Comparison of ENCODE assay signal across 8 mouse cellular contexts in the genomic region with DNA sequence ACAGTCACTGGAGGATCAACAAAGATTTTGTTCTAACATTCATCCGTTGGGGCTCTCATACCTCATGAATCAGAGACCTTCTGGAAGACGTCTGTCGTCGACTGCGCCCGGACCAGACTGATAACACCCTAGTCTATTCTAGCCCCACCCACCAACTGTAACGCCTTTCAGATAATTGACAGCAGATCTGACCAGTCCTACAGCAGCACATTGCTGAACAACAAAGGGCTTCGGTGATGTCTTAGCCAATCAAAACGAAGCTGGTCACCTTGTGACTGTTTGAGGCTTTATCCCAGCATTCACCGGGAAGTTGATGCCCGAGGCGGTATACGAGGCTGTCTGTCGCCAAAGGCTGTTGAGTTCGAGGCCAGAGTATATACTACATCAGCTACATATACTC. TPM values are rescaled to one million over a fixed set of nuclear protein-coding genes. Genes with fewer than 3 reads are reported as not detected.
DNase-seq lines count a peak whose midpoint lies in the region; ATAC-seq and TF ChIP-seq lines count a peak whose summit lies in the region.

A gene (minus strand): TSS at position 119 of the 400 bp plus-strand sequence.

- intact Hi-C loops in heart, adult 2 months (cut with DNase I), result no loop called here

- no peak within 1 kb of the TSS for H3K9ac ChIP-seq in kidney, embryonic 16.5 days (replicated peaks; ENCODE audit: low read length)
- H3K9ac ChIP-seq in heart, adult 2 months (ENCODE audit: low read depth, low read length), result no peak within 1 kb of the TSS
- no peak within 1 kb of the TSS for H3K9ac ChIP-seq in midbrain, embryonic 12.5 days (replicated peaks)

- no peak for TF ChIP-seq CTCF in bone marrow, adult 2 months (IDR thresholded peaks at IDR 0.05; ENCODE audit: control insufficient read depth, insufficient read depth, low read length)
- no peak for TF ChIP-seq CTCF in heart, adult 2 months (IDR thresholded peaks at IDR 0.05)

- no peaks in the 10 kb centered on the region for H3K36me3 ChIP-seq in kidney, embryonic 16.5 days (ENCODE audit: insufficient read depth, low read length)
- no peaks in the 10 kb centered on the region for H3K36me3 ChIP-seq in heart, adult 2 months (ENCODE audit: control insufficient read depth, insufficient read depth, low read length)
- no peaks in the 10 kb centered on the region for H3K36me3 ChIP-seq in midbrain, embryonic 12.5 days

- H3K9me3 ChIP-seq in kidney, embryonic 16.5 days (ENCODE audit: low read length), result no peaks in the 10 kb centered on the region
- H3K9me3 ChIP-seq in midbrain, embryonic 12.5 days, result no peaks in the 10 kb centered on the region

- no peak within 1 kb of the TSS for H3K4me3 ChIP-seq in kidney, embryonic 16.5 days (ENCODE audit: low read length)
- H3K4me3 ChIP-seq in bone marrow, adult 2 months (replicated peaks; ENCODE audit: control insufficient read depth, low read depth, low read length), result no peak within 1 kb of the TSS
- no peak within 1 kb of the TSS for H3K4me3 ChIP-seq in heart, adult 2 months
- H3K4me3 ChIP-seq in midbrain, embryonic 12.5 days, result no peak within 1 kb of the TSS

- H3K79me2 ChIP-seq in heart, adult 2 months (replicated peaks; ENCODE audit: control insufficient read depth, insufficient read depth, low read length), result no peaks in the 10 kb centered on the region

- no peak for TF ChIP-seq POLR2A in bone marrow, adult 2 months (IDR thresholded peaks at IDR 0.05; ENCODE audit: borderline replicate concordance, control insufficient read depth, low read depth, low read length)
- peak; percentile 67 for TF ChIP-seq POLR2A in heart, adult 2 months (IDR thresholded peaks at IDR 0.05; ENCODE audit: insufficient read depth, low read depth, low read length)

- H3K4me2 ChIP-seq in kidney, embryonic 16.5 days (replicated peaks; ENCODE audit: low read depth, low read length), result no peak within 1 kb of the TSS
- H3K4me2 ChIP-seq in midbrain, embryonic 12.5 days (replicated peaks), result no peak within 1 kb of the TSS

- 86% methylated on average over 15 of the region's 15 CpGs for WGBS in kidney, embryonic 16.5 days
- 78% methylated on average over 15 of the region's 15 CpGs for WGBS in bone marrow, adult 2 months
- WGBS in heart, adult 2 months, result 63% methylated on average over 15 of the region's 15 CpGs
- WGBS in midbrain, embryonic 12.5 days, result 92% methylated on average over 15 of the region's 15 CpGs

- DNase-seq in kidney, postnatal 36 days, result no peak
- peak; percentile 28 to 37 for DNase-seq in heart, adult 2 months
- DNase-seq in layer of hippocampus, postnatal 10 days (ENCODE audit: low spot score in 2 of 2), result no peak
- DNase-seq in retina, embryonic 14.5 days (ENCODE audit: low spot score), result no peak
- DNase-seq in cerebellum, postnatal 10 days, result no peak

- H3K4me1 ChIP-seq in kidney, embryonic 16.5 days (ENCODE audit: insufficient read depth, low read length), result no peaks in the 10 kb centered on the region
- H3K4me1 ChIP-seq in bone marrow, adult 2 months (ENCODE audit: control insufficient read depth, insufficient read depth, low read length), result no peaks in the 10 kb centered on the region
- H3K4me1 ChIP-seq in heart, adult 2 months (ENCODE audit: control insufficient read depth, insufficient read depth, low read length), result no peaks in the 10 kb centered on the region
- no peaks in the 10 kb centered on the region for H3K4me1 ChIP-seq in midbrain, embryonic 12.5 days

- no peak for ATAC-seq in kidney, embryonic 16.5 days (ENCODE audit: low FRiP score, low TSS enrichment)
- no peak for ATAC-seq in midbrain, embryonic 12.5 days (ENCODE audit: low FRiP score, low read depth)

- no peak for TF ChIP-seq EP300 in heart, adult 2 months (IDR thresholded peaks at IDR 0.05; ENCODE audit: insufficient read depth, low read depth, low read length)

- no peak within 1 kb of the TSS for H3K27ac ChIP-seq in kidney, embryonic 16.5 days (ENCODE audit: low read length)
- no peak within 1 kb of the TSS for H3K27ac ChIP-seq in bone marrow, adult 2 months (ENCODE audit: control insufficient read depth, insufficient read depth, low read depth, low read length, poor library complexity)
- no peak within 1 kb of the TSS for H3K27ac ChIP-seq in heart, adult 2 months
- no peak within 1 kb of the TSS for H3K27ac ChIP-seq in midbrain, embryonic 12.5 days (replicated peaks)

- H3K27me3 ChIP-seq in kidney, embryonic 16.5 days (ENCODE audit: insufficient read depth, low read length), result no peaks in the 10 kb centered on the region
- no peaks in the 10 kb centered on the region for H3K27me3 ChIP-seq in heart, adult 2 months (ENCODE audit: control insufficient read depth, insufficient read depth, low read length)
- no peaks in the 10 kb centered on the region for H3K27me3 ChIP-seq in midbrain, embryonic 12.5 days

RNA-seq across cellular contexts. Expression of the gene that starts here (rescaled TPM):
- 29.1 and 31.3 TPM in 2 replicates for polyA plus RNA-seq in kidney, embryonic 16.5 days (2015; fragmentation: Nextera tagmentation; extraction: Ambion mirVana)
- polyA plus RNA-seq in bone marrow, adult 2 months (2011; ENCODE audit: insufficient read depth, insufficient read length, low replicate concordance, missing spikeins), result 4.7 and 26.5 TPM in 2 replicates
- 10 to 100 TPM; 11.0 to 12.8 TPM for total RNA-seq in heart, adult 2 months (2021)
- polyA plus RNA-seq in heart, adult 2 months (2012; rRNA removed), result 3.1 and 4.7 TPM in 2 replicates
- 10 to 100 TPM; 40.1 to 42.0 TPM for total RNA-seq in layer of hippocampus, postnatal 10 days (2021)
- polyA plus RNA-seq in midbrain, embryonic 12.5 days (2016; fragmentation: Nextera tagmentation; extraction: Ambion mirVana), result 29.7 and 31.3 TPM in 2 replicates

Comparison
In these comparisons a context has a peak if more than half of its experiments do, and no peak if none do; other contexts are left out.
1. DNase-seq: peak in heart, adult 2 months (2 of 2); none in kidney, postnatal 36 days (0 of 2), layer of hippocampus, postnatal 10 days (0 of 2), retina, embryonic 14.5 days (single experiment) and cerebellum, postnatal 10 days (0 of 2).